Mouse (Mus musculus) limb, embryonic 14.5 days (tissue): ENCODE data around the gene Zfp64. TPM values are rescaled to one million over a fixed set of nuclear protein-coding genes. Genes with fewer than 3 reads are reported as not detected.

Experiments
- ATAC-seq: fragments of 200-750 bp; cut with Nextera tagmentation; 2 replicates; pipeline ENCODE4 v1.8.0; 2017; ENCODE audit warnings: low read depth, moderate number of reproducible peaks, moderate TSS enrichment; ENCODE audit not compliant: low FRiP score
- DNase-seq: peaks from one replicate; pipeline ENCODE4 v3.0.0-alpha.2; 2015; ENCODE audit warnings: low spot score
- H3K27ac ChIP-seq: fragments of 300-500 bp; sonication (generic); replicated peaks from 2 replicates; pipeline ENCODE4 v1.5.1; 2014; ENCODE audit warnings: low read depth, mild to moderate bottlenecking, low read length, moderate library complexity, mixed read lengths
- H3K27me3 ChIP-seq: fragments of 300-500 bp; sonication (generic); 2 replicates; pipeline ENCODE4 v1.6.1; 2014; ENCODE audit warnings: low read length, mixed read lengths; ENCODE audit not compliant: control insufficient read depth, insufficient read depth
- H3K36me3 ChIP-seq: fragments of 300-500 bp; sonication (generic); 2 replicates; pipeline ENCODE4 v1.6.1; 2014; ENCODE audit warnings: mild to moderate bottlenecking, low read length, moderate library complexity, mixed read lengths; ENCODE audit not compliant: control insufficient read depth, insufficient read depth
- H3K4me1 ChIP-seq: fragments of 300-500 bp; sonication (generic); 2 replicates; pipeline ENCODE4 v1.6.1; 2014; ENCODE audit warnings: antibody characterized with exemption, low read length, mixed read lengths; ENCODE audit not compliant: control insufficient read depth, insufficient read depth
- H3K4me2 ChIP-seq: fragments of 300-500 bp; sonication (generic); replicated peaks from 2 replicates; pipeline ENCODE4 v1.6.1; 2014; ENCODE audit warnings: low read depth, mild to moderate bottlenecking, low read length, moderate library complexity; ENCODE audit not compliant: severe bottlenecking
- H3K4me3 ChIP-seq: fragments of 300-500 bp; sonication (generic); replicated peaks from 2 replicates; pipeline ENCODE4 v1.5.1; 2014; ENCODE audit warnings: low read length
- H3K9ac ChIP-seq: fragments of 300-500 bp; sonication (generic); 2 replicates; pipeline ENCODE4 v1.6.1; 2014; ENCODE audit warnings: mild to moderate bottlenecking, low read depth, low read length, moderate library complexity; ENCODE audit not compliant: severe bottlenecking
- H3K9me3 ChIP-seq: fragments of 300-500 bp; sonication (generic); 2 replicates; pipeline ENCODE4 v1.6.1; 2016; ENCODE audit warnings: low read length; ENCODE audit not compliant: control insufficient read depth
- POLR2A ChIP-seq: fragments of 200-500 bp; IDR thresholded peaks from 2 replicates; pipeline ENCODE4 v1.8.0; 2012; ENCODE audit warnings: inconsistent platforms, mild to moderate bottlenecking, moderate library complexity, borderline replicate concordance; ENCODE audit not compliant: insufficient read depth, insufficient read length; ENCODE audit errors: extremely low read depth
- WGBS: fragments of 180-500 bp; shearing (Covaris S2); extraction: QIAGEN DNeasy Blood & Tissue Kit; methylation state at CpG from one replicate; pipeline ENCODE4 v1.1.7; 2014; 5-methylcytosine and 5-hydroxymethylcytosine counted together
- polyA plus RNA-seq, 2 experiments: library from polyadenylated mRNA; depleted of rRNA in 1 of 2; stranded (reverse) in 1 of 2; unstranded in 1 of 2; fragments of >200 nt; fragmentation: Nextera tagmentation in 1 of 2; extraction: Ambion mirVana in 1 of 2; gene quantifications; 2 replicates each; pipeline versions ENCODE4 v1.2.1 to v1.2.3; 2012 to 2014

The Zfp64 gene
- polyA plus RNA-seq, 2 experiments = 46.0 to 49.5 TPM

DNA sequence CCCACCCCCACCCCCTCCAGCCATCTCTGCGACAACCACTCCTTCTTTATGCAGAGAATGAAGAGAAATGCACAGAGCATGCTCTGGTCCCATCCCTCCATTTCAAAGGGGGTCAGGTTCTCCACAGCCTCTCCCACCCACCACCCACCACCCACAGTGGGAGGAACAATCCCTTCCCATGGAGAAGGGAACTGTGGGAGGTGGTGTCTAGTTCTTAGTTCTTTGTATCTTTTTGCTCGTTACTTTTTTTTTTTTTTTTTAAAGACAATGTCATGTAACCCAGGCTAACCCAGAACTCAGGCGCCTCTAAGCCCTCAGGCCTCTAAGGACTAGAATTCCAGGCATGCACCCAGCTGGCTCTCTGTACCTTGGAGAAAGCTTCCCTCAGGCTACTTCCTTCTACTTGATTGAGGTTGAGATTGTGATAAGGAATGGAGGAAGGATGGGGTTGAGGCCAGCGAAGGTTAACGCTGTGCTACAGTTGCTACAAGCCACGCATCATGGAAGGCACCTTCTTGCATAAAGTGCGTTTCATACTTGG, 109.1 kb downstream of the Zfp64 start:
- no peaks in the 10 kb centered on the region for H3K36me3 ChIP-seq
- ATAC-seq (no peak), DNase-seq (no peak)
- H3K4me3 ChIP-seq = no peak overlapping the region
- no peak overlapping the region for H3K27ac ChIP-seq
- H3K9me3 ChIP-seq = no peaks in the 10 kb centered on the region
- no peak for TF ChIP-seq POLR2A
- peaks cover 13% of the 10 kb centered on the region for H3K27me3 ChIP-seq
- no peak overlapping the region for H3K4me2 ChIP-seq
- H3K9ac ChIP-seq = no peak overlapping the region
- H3K4me1 ChIP-seq = no peaks in the 10 kb centered on the region
- WGBS = 69% methylated on average over 7 of the region's 7 CpGs

Other genes starting within 250 kb of the Zfp64 start
- 53.6 and 66.8 TPM in 2 replicates for gene Atp9a, start 213.2 kb downstream of the Zfp64 start, polyA plus RNA-seq (2012; rRNA removed)
- 28.0 and 31.2 TPM in 2 replicates for gene Atp9a, start 213.2 kb downstream of the Zfp64 start, polyA plus RNA-seq (2014; fragmentation: Nextera tagmentation; extraction: Ambion mirVana)
- gene Sall4, start 187.6 kb downstream of the Zfp64 start, polyA plus RNA-seq (2012; rRNA removed) = 0.24 and 0.31 TPM in 2 replicates
- gene Sall4, start 187.6 kb downstream of the Zfp64 start, polyA plus RNA-seq (2014; fragmentation: Nextera tagmentation; extraction: Ambion mirVana) = 0.34 and 1.2 TPM in 2 replicates